Mouse (Mus musculus): ENCODE results near the gene Ipo11.

The Ipo11 gene

DNA sequence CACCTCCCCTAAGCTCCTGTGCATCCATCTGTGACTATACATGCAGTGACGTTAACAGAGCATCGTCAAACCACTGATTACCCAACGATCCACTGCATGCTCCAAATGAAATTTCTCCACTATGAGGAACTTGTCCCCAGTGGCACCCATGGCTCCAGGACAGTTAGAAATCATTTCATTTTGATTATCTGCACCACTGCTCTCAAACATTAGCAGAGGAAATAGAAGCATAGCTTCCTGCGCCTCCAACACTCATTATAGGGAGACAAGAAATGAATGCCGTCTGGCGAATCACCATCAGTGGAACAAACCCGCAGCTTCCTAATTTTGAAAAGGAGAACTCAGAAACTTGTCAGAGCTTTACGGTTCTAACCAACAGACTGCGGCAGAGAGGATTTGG, 123.7 kb downstream of the Ipo11 start:
- no peak for DNase-seq

DNA sequence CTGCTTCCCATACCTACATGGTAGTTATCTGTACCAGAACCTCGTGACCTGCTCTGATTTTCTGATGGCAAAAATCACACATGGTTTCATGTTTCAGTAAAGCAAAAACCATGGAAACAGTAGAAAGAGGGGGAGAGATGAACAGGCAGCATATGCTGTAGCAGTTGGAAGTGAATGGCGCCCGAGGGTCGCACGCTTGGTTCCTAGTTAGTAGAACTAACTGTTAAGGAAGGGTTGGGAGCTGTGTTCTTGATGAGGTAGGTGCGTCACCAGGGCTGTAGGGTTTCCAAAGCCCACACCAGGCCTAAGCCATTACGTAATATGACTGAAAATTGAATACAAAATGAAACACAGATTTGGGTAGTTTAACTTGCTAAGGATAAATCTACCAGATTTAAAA, 126.6 kb downstream of the Ipo11 start:
- no peak for DNase-seq

DNA sequence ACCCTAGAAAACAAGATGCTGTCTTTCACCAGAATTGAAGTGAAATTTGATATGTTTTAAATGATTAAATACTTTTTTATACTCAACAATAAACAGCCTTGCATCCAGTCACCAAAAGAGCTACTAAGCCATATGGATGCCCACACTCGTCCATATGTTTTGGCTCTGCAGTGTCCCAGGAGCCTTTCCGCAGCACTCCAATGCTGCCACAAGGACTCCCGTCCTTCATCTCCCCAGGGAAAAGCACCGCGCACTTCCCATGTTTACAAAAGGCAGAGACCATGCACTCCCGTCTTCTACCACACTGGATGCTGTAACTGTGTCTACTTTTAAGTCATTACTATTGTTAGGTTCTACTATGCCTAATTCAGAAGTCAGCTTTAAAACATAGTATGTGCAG, 127.9 kb downstream of the Ipo11 start:
- DNase-seq = no peak

DNA sequence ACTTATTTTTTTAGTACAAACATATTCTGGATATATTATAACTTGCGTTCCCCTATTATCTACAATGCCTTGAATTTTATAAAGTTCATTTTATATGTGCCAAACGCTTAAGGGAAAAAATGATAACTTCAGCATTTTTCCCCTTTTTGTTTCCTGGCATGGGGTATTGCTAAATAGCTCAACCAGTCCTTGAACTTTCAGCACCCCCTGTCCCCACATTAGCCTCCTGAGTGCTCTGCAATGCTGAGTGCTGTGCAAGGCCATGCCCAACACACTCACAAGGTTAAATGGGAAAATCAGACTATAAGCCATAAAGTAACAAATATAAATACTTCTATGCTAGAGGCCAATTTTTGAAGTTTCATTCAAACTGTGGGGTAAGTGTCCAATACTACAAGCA, 128.4 kb downstream of the Ipo11 start:
- DNase-seq = no peak

DNA sequence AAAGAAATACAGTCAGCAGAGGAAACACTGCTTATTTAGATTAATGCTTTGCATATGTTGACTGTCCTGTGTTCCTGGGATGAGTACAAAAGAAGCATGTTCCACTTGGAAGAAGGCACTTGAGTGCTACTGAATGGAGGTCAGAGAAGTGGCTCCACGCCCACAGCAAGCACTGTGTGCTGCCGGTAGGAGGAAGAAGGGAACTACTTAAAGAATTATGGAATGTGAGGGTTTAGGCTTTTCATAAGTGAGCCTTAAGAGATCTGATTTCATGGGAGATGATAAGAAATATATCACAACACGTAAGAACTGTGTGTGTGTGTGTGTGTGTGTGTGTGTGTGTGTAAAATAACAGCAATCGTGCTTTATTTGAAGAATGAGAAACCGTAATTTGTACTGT, 129.5 kb downstream of the Ipo11 start:
- DNase-seq = no peak

DNA sequence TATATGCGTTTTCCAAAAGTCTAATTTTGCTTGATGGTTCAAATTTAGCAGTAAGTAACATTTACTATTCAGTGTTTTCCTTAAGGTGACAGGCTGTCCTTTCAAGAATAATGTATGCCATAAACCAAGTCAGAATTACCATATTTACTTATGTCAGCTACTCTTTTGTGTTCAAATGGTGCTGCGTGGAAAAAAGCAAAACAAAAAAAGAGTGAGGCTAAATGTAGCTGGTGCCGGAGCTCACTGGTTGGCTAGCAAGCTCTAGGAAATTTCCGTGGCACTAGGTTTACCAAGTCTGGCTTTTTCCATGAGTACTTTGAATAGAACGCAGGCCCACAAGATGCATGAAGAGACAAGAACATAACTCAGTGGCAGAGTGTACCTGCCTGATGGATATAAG, 131.6 kb downstream of the Ipo11 start:
- DNase-seq = no peak

DNA sequence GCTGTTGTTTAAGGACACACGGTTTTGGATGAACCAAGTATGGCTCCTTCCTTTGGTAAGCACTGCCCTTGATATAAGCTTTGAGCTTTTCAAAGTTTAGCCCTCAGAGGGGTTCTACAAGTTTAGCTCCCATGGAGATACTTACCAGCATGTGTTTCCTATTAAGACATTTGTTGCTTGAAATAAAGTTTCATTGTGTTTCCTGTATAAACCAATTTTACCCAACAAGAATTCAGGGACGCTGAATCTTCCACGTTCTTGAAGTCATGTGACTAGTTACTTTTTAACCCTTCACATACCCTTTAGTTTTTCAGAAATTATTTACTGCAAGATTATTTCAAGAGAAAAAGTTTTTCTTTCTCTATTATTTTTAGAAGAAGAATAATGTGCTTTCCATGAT, 138.7 kb downstream of the Ipo11 start:
- no peak for DNase-seq

DNA sequence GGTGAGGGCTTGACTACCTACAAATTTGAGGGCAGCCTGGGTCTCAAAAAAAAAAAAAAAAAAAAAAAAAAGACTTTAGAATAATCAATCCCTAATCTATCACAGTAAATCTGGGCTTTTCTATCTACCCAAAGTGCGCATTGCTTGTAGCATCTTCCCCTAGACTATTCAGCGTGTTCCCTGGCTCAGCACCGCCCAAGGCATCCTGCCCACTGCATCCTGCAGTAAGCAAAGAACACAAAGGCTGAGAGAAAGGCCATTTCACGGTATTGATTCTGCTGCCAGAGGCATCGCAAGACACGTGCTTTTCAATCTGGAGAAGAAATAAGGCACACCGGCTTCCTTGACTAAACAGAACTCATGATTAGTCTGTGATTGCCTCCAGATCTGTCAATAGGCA, 147.9 kb downstream of the Ipo11 start:
- no peak for DNase-seq

DNA sequence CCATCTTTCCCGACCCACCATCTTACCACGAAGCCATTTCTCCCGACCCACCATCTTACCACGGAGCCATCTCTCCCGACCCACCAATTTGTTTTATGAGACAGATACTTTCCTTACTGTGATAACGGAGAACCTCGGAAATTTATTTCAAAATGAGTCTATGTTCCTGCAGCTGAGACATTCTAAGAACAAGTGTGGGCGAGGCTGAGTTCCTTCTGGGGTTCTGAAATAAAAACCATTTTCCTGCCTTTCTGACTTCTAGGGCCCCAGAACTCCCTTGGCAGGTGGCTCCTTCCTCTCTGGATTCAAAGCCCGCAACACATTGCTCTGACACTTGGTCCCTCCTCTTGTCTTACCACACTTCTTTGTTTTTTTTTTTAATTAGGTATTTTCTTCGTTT, 168.0 kb downstream of the Ipo11 start:
- no peak for DNase-seq

DNA sequence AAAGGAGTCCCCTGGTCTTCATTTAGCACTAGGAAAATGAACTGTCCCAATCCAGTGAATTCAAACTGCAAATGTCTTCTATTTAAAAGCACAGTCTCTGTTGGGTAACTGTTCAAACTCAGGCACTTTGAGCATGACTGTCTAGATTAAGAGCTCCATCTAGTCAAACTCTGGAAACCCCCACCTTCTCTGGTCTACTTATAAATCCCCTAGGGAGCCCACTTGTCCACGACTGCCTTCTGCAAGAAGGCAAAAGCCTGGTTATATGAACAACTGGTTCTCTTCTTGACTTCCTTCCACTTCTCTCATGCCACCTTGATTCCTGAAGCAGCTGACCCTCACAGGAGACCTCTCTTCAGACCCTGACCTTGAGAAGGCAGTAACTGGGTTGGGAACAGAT, 174.1 kb downstream of the Ipo11 start:
- no peak for DNase-seq

DNA sequence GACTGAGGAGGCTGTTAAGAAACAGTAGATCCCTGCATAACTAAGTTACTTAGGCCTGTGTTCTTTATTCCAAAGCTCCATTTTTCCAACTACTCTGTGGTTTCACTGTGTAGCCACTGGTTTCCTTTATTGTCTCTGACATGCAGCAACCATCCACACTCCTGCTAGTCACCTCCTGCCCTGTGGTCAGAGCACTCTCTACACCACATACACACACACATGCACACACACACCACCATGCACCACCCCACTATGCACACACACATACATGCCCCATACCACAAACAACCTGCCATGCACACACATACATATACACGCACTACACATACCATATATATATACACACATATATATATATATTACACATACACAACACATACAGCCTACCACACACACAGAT, 175.1 kb downstream of the Ipo11 start:
- no peak for DNase-seq

DNA sequence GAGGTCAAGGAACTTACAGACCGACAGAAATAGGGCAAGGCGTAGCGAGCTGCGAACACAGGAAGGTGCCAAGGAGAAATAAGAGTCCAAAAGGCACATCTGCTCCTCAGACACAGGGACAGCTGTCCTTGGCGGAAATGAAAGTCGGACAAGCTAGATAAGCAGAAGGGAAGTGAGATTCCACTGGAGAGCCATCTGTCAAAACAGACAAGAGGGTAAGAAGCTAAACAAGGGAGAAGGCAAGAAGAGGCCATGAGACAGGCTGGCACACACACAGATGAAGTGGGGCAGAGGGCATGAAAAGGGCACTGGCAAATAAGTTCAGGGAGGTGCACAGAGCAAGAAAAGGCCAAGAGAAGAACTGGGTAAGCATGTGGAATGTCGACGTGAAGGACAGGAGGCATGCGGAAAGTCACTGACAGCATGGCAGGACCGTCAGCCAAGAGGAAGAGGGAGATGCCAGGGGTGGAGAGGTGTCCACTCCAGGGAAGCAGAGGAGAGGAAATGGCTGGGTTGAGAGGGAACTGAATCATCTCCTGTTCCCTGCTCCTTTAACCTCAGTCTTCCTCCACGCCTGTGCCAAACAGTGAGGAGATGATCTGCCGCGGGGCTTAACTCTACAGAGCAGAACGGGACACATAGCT, 176.4 kb downstream of the Ipo11 start:
- no peak for DNase-seq

DNA sequence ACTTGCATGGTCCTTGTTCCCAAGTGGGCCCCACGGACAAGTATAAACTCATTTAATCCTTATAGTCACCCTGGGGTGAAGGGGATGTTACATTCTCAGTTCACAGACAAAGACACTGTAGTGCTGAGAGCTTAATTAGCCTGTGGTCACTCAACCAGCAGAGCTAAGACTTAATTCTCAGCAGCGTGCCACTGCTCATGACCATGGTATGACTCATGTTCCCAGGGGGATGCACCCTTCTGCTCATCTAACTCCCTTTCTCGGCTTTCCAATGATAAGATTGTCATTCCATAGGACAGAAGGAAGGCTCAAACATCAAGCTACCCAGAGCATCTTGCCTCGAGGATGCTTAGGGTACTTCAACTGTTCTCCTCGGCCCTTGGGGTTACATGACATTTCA, 180.9 kb downstream of the Ipo11 start:
- no peak for DNase-seq

DNA sequence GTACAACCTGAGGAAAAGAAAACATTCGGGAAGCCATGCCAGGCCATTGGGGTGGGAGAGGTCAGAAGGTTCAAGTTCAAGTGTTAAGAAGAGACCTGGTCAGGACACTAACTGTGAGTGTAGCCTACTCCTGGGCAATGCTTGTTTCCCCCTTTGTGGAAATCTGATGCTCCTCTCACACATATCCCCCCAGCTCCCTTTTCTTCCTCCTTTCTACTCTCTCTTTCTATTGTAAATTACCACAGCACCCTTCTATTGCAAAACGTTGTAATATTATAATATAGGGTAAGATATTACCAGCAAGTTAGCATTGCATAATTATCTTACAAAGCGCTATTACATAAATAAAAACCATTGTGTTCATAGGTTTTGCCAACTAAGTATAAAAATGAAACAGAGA, 182.5 kb downstream of the Ipo11 start:
- no peak for DNase-seq

DNA sequence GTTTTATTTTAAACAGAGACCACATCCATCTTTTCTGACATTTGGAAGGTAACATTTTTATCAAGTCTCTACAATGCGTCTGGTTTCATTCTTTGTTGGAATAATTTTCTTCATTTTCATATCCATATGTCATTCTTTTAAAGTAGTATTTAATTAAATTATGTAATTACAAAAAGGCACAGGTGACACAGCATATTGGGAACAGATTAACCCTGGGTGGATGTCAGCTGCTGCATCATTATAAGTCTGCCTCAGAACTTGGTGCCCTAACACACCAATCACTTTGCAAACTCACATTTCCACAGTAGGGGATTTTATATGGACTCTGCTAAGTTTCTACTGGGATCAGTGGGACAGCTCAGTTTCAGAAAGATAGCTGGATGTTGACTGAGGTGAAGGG, 184.8 kb downstream of the Ipo11 start:
- no peak for DNase-seq

DNA sequence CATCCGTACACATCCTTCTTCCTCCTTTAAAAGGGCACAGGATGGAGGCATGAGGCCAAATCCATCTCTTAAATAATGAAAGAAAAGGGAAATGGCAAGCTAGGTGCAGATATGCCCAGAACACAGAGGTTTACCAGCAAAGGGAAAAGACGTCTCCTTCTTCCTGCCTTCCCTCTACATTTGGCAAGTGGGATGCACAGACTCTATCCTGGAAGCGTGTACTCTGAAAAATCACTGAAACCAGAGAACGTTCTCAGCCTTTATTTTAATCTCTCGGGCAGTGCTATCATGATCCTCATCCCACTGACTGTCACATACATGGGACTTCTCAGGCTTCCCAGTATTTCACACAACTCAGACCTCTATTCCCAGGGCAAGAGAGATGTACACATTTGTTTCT, 189.9 kb downstream of the Ipo11 start:
- no peak for DNase-seq

DNA sequence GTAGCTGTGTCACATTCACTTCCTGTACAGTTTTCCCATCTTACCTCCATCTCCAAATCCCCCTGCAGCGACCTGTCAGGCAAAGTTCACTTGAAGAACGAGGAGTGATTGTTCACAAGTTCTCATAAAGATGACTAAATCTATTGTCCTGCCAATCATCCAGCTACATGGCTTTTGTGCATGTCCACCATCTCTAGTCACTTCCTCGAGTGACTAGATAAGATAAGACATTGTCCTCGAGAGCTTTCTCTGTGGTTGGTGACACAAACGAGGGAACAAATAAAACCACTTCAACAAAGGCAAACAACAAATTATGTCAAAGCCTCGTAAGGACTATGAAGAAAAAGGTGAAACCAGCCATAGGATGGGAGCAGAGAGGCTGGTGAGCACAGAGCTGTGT, 191.6 kb downstream of the Ipo11 start:
- no peak for DNase-seq

Measured in cerebellum, adult 11 months (tissue).